Mouse (Mus musculus): ENCODE measurements around the gene Pdlim1. TPM values are rescaled to one million over a fixed set of nuclear protein-coding genes. Genes with fewer than 3 reads are reported as not detected.

Gene Pdlim1
- polyA plus RNA-seq, 1 experiment from 2014 or later, result 94.6 TPM

Other genes with a start within 250 kb of the Pdlim1 start
- not detected in 2 replicates for gene Cyp2c54, start 198.0 kb downstream of the Pdlim1 start, polyA plus RNA-seq (2014; fragmentation: Nextera tagmentation; extraction: Ambion mirVana)
- gene Cyp2c50, start 182.2 kb downstream of the Pdlim1 start, polyA plus RNA-seq (2014; fragmentation: Nextera tagmentation; extraction: Ambion mirVana), result not detected in 2 replicates
- not detected in 2 replicates for gene Cyp2c70, start 84.5 kb downstream of the Pdlim1 start, polyA plus RNA-seq (2014; fragmentation: Nextera tagmentation; extraction: Ambion mirVana)
- 82.7 and 97.2 TPM in 2 replicates for gene Sorbs1, start 241.9 kb upstream of the Pdlim1 start, polyA plus RNA-seq (2014; fragmentation: Nextera tagmentation; extraction: Ambion mirVana)